Mouse (Mus musculus) liver, adult 10 weeks (tissue): ENCODE data around the gene Gm38100. TPM values are rescaled to one million over a fixed set of nuclear protein-coding genes. Genes with fewer than 3 reads are reported as not detected.

ENCODE experiments used
- polyA plus RNA-seq: library from polyadenylated mRNA; stranded (reverse); fragments of 350-450 nt; fragmentation: Illumina TruSeq; extraction: RNeasy Lipid Tissue Mini Kit (QIAGEN cat#74804); gene quantifications from one replicate; pipeline ENCODE4 v1.2.3, GENCODE M21; 2014; ENCODE audit warnings: low read depth, low replicate concordance

Gene Gm38100
- polyA plus RNA-seq = not detected

DNA sequence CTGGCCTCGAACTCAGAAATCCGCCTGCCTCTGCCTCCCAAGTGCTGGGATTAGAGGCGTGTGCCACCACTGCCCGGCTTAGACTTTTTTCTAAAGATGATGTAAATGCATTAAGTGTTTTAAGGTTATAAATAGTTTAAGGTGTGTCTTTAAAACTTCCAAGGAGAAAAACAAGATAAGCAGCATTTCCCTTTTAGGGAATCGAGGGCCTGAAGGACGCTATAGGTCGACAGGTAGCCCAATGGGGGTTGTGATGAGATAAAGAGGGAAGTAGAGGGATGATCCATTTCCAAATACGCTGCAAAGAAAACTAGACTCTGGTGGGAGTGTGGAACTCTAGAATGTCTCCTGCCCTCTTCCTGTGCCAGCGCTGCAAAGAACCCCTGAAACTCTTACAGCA lies at the start of gene Gm38100:
TSS of gene Gm38100 (plus strand) at position 301 of the 400 bp plus-strand sequence.

DNA sequence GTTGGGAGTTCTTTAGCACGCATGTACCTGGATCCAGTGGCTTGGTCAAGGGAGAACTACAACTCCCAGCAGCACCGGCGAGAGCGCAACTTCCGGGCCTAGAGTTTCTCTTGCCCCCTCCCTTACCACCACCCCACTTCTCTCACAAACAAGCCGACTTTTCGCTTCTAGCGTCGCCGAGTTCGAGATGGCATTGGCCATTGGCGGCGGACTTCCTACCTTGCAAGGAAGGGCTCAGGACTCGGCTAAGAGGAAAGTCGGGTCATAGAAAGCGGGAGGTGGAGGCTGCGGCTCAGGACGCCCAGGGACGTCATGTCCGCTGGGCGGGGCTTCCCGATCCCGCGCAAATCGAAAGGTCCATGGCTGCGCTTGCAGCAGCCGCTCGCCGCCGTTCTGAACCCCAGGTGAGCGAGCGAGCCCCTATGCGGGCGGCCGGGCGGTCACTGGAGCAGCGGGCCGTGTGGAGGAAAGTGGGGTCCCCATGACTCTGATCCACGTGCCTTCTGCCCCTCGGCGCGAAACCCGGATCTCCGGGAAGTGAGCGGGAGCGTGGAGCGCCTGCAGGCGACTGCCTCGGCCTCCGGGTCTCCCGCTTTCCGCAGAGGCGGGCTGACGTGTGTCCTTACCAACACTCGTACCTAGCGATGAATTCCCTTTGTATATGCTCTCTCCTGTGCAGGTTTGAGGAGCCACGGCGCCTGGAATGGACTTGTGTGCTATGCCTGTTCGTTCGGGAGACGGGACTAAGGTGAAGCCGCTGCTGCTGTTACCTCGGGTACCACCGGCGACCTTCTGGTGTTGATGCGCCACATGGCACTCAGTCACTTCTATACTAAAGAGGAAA lies 39.5 kb upstream of the Gm38100 start, which contains the start of gene Exo1:
TSS of gene Exo1 (plus strand) at position 129 of the 844 bp plus-strand sequence.

Other genes starting within 250 kb of the Gm38100 start
- not detected for gene Opn3, start 227.6 kb upstream of the Gm38100 start, polyA plus RNA-seq
- 2.1 TPM for gene Chml, start 227.4 kb upstream of the Gm38100 start, polyA plus RNA-seq
- not detected for gene Wdr64, start 221.7 kb upstream of the Gm38100 start, polyA plus RNA-seq
- not detected for gene Exo1, start 39.7 kb upstream of the Gm38100 start, polyA plus RNA-seq
- not detected for gene Rbm8a2, start 58.8 kb downstream of the Gm38100 start, polyA plus RNA-seq